Mouse (Mus musculus) common myeloid progenitor, adult 5-6 weeks (primary cell): Measurements from ENCODE around the gene Samd1. TPM values are rescaled to one million over a fixed set of nuclear protein-coding genes. Genes with fewer than 3 reads are reported as not detected.

Source experiments
- ATAC-seq: replicated peaks from 2 replicates; pipeline ENCODE4 v1.8.0; 2016; ENCODE audit warnings: low read depth, mild to moderate bottlenecking, moderate TSS enrichment, inconsistent platforms; ENCODE audit not compliant: poor library complexity, severe bottlenecking
- total RNA-seq: library from RNA; stranded (forward); fragments of 200-1000, 187-1606 nt; gene quantifications from 2 replicates; pipeline ENCODE4 v1.2.3, GENCODE M21; 2017

Gene Samd1
- total RNA-seq = 42.2 and 48.2 TPM in 2 replicates

GRCm38 (mm10) chr8:83997511-83998141 is at the start of gene Samd1:
Gene Samd1, plus strand, starts transcription at chr8:83997672.
- no peak for ATAC-seq

GRCm38 (mm10) chr8:83954749-83955105 is 42.7 kb upstream of the Samd1 start:
- ATAC-seq = 0 out of 2 replicates have a peak, but pooled peaks have one; percentile 1

- ATAC-seq = peak; percentile 94
Measured at GRCm38 (mm10) chr8:83955106-83955957, 42.1 kb upstream of the Samd1 start, which contains the start of the genes Gm10644 and Asf1b. Gene Gm10644, minus strand, starts transcription at chr8:83955205. Gene Asf1b, plus strand, starts transcription at chr8:83955507.

GRCm38 (mm10) chr8:83955958-83956218 is 41.6 kb upstream of the Samd1 start:
- ATAC-seq = 0 out of 2 replicates have a peak, but pooled peaks have one; percentile 0

- ATAC-seq = peak; percentile 46
Measured at GRCm38 (mm10) chr8:83956789-83957188, 40.7 kb upstream of the Samd1 start.

GRCm38 (mm10) chr8:83964015-83964765 is 33.3 kb upstream of the Samd1 start:
- no peak for ATAC-seq

- ATAC-seq = no peak
Measured at GRCm38 (mm10) chr8:83967701-83968100, 29.8 kb upstream of the Samd1 start.

GRCm38 (mm10) chr8:83971121-83971520 is 26.4 kb upstream of the Samd1 start:
- no peak for ATAC-seq

GRCm38 (mm10) chr8:83971661-83972060 is 25.8 kb upstream of the Samd1 start:
- no peak for ATAC-seq

GRCm38 (mm10) chr8:83972150-83973120 is 25.0 kb upstream of the Samd1 start, which contains the start of gene Prkaca:
Gene Prkaca, plus strand, starts transcription at chr8:83972993.
- ATAC-seq = peak; percentile 98

- no peak for ATAC-seq
Measured at GRCm38 (mm10) chr8:83973161-83974031, 24.1 kb upstream of the Samd1 start.

GRCm38 (mm10) chr8:83974521-83974920 is 23.0 kb upstream of the Samd1 start:
- no peak for ATAC-seq

GRCm38 (mm10) chr8:83976101-83976630 is 21.3 kb upstream of the Samd1 start:
- no peak for ATAC-seq

- no peak for ATAC-seq
Measured at GRCm38 (mm10) chr8:83976779-83977350, 20.6 kb upstream of the Samd1 start.

GRCm38 (mm10) chr8:83977646-83978045 is 19.8 kb upstream of the Samd1 start:
- ATAC-seq = no peak

GRCm38 (mm10) chr8:83978200-83978599 is 19.3 kb upstream of the Samd1 start:
- ATAC-seq = no peak

GRCm38 (mm10) chr8:83980250-83980649 is 17.2 kb upstream of the Samd1 start:
- no peak for ATAC-seq

GRCm38 (mm10) chr8:83980845-83981244 is 16.6 kb upstream of the Samd1 start:
- no peak for ATAC-seq
